Mouse (Mus musculus): ENCODE data around the gene Fam168a.

GRCm38 (mm10) chr7:100750101-100750500 lies 43.7 kb downstream of the Fam168a start:
- no peak for TF ChIP-seq CTCF (IDR thresholded peaks at IDR 0.05; ENCODE audit: borderline replicate concordance, extremely low read depth, insufficient read depth, insufficient read length)
- no peak for TF ChIP-seq POLR2A (IDR thresholded peaks at IDR 0.05; ENCODE audit: borderline replicate concordance, extremely low read depth, insufficient read depth, insufficient read length, poor library complexity, severe bottlenecking)

All from brain, embryonic 14.5 days (tissue).